Mouse (Mus musculus) thymus, adult 2 months (tissue): ENCODE results near the gene Ankrd12.

Experiments used
- CTCF ChIP-seq: fragments of 200-500 bp; IDR thresholded peaks from 2 replicates; pipeline ENCODE4 v1.5.1; 2012; ENCODE audit warnings: mild to moderate bottlenecking, control low read depth, low read length, moderate library complexity, borderline replicate concordance; ENCODE audit not compliant: control insufficient read depth, poor library complexity, insufficient read depth; ENCODE audit errors: extremely low read depth
- POLR2A ChIP-seq: fragments of 200-500 bp; IDR thresholded peaks from 2 replicates; pipeline ENCODE4 v1.6.1; 2012; ENCODE audit warnings: mild to moderate bottlenecking, low read length, control low read depth, moderate library complexity; ENCODE audit not compliant: control insufficient read depth, poor library complexity, insufficient read depth; ENCODE audit errors: extremely low read depth

GRCm38 (mm10) chr17:66107466-66107865 is 30.6 kb upstream of the Ankrd12 start:
- TF ChIP-seq POLR2A (no peak), CTCF (no peak)
